Mouse (Mus musculus) c-Kit-positive CD71-negative TER-119-negative erythroid progenitor cells, embryonic 14.5 days (primary cell): ENCODE results near the gene Rps15.

ENCODE experiments used
- DNase-seq: peaks from one replicate; pipeline ENCODE4 v3.0.0-alpha.2; 2013; ENCODE audit warnings: low read depth

Rps15 gene

GRCm38 (mm10) chr10:80316359-80316781 is 24.1 kb downstream of the Rps15 start:
- DNase-seq = no peak

DNA sequence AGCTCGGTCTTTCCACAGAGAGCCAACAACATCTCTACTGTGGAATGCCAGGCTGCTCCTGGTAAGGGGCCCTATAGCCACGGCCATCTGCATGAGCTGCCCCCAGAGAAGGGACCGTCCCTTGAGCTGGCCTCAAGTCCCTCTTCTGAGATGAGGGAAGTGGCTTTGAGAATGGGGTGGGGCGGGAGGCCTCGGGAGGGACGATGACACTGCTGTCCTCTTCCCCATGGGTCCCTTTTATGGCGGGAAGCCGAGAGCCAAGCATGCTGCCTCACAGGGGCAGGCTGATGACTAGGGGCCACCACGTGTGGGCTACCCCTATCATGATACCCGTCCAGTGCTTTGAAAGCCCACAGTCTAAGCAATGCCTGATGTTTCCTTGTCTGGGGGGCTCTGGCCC is 24.8 kb downstream of the Rps15 start:
- no peak for DNase-seq

GRCm38 (mm10) chr10:80320340-80320760 is 28.1 kb downstream of the Rps15 start, which contains the start of gene 2310011J03Rik:
Gene 2310011J03Rik (minus strand): TSS chr10:80320537.
- DNase-seq = peak; percentile 85

DNA sequence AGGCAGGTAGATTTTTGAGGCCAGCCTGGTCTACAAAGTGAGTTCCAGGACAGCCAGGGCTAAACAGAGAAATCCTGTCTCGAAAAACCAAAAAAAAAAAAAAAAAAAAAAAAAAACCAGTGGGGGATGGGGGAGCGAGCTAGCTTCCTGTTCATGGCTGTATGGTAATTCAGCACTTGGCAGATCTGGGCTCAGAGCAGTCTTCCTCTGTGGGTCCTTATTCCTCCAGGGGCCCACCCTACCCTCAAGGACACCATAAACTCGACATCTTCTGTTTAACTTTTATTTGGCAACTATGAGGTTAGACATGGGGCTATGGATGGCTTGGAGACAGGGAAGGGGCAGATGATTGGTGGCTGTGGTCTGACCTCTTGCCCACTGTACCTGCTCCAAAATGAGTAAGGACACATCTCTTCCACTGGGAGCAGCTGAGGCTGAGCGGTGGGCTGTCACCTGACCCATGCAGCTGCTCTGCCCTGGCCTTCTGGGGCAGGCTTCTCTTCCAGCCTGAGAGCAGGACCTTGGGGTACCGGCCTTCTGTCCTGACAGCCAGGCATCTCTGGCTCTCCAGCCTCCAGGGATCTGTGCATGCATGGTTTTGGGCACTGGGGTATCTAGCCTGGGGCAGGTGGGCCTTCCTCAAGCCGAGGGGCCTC is 28.9 kb downstream of the Rps15 start:
- DNase-seq = no peak

DNA sequence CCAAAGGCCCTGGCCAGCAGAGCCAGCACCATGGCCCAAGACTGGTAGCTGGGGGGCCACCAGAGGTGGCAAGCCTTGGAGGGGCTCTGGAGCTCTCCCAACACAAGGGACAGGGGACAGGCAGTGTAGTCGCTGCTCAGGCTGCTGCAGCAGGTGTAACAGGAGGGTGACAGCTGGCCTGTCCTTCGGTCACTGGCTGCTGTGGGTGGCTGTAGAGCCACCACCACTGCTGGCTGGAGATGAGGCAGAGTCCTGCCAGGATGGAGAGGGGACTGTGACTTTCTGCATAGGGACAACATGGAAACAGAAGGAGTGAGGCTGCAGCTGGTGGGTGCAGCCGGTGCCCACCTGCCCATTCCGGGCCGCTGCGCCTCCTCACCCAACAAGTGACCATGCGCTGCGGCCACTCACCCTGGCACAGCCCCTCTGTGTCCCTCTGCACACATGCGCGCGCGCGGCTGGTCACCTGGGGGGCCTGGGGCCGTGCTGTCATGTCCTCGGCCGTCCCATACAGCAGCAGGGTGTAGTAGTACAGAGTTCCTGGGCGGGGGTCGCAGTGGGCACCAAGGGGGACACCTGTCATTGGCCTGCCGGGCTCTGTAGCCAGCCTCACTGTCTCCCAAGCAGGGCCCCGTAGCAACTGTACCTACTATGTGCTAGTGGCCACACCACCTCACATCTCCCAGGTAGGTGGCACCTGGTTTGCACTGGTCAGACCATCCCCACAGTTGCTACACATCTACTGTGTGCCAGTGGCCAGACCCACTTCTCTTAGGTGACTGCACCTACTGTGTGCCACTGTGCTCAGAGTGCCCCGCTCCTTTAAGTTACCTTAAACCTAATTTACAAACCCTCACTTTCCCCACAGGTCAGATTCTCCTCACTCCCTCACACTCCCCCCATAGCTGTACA is 29.7 kb downstream of the Rps15 start:
- DNase-seq = no peak

DNA sequence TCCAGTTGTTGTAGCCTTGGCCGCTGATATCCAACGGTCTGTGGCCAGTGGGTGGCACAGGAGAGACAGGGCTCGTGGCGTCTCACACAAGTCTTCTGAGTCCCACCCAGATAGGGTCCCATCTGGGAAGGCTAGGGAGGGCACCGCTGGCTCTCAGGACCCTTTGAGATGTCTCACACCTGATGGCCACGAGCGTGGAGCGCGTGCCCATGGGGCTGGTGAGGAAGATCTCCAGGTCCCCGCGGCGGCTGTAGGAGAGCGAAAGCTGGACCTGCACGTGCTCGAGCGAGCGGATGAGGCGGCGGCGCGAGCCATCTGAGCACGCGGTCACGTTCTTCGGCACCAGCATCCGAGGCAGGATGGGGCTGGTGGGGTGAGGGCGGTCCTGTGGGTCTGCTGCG is 30.6 kb downstream of the Rps15 start:
- DNase-seq = no peak

DNA sequence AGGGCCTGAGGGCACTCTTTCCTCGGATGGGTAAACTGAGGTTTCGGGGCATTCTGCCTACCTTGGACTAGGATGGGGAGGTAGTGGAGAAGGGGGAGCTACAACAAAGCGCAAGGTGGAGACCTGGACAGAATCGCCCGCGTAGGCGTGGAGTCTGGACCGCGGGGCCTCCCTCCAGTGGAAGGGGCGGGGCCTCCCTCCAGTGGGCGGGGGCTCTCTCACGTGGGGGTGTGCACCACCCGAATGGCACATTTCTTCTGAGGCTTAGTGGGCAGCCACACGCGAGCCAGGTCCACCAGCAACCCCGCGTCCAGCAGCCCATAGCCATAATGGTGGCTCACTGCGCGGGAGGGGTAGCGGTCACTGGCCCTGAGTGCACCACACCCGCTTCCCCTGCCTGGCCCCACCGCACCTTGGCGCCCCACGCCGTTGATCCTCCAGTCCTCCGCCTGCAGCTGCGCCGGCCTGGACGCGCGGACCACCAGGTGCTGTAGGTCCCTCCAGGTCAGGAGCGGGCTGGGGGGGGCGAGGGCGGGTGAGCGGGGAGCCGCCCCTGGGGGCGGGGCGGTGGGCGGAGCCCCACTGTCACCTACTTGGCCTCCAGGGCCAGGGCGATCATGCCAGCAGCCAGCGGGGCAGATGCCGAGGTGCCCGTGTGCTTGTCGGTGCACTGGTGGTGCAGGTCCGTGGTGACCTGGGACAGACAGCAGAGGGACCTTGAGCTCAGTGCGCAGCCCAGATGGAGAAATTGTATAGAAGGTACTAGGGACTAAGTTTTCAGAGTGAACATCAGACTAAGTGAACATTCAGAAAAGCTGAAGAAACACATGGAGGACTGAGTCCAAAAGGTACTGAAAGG is 31.2 kb downstream of the Rps15 start:
- DNase-seq = no peak

DNA sequence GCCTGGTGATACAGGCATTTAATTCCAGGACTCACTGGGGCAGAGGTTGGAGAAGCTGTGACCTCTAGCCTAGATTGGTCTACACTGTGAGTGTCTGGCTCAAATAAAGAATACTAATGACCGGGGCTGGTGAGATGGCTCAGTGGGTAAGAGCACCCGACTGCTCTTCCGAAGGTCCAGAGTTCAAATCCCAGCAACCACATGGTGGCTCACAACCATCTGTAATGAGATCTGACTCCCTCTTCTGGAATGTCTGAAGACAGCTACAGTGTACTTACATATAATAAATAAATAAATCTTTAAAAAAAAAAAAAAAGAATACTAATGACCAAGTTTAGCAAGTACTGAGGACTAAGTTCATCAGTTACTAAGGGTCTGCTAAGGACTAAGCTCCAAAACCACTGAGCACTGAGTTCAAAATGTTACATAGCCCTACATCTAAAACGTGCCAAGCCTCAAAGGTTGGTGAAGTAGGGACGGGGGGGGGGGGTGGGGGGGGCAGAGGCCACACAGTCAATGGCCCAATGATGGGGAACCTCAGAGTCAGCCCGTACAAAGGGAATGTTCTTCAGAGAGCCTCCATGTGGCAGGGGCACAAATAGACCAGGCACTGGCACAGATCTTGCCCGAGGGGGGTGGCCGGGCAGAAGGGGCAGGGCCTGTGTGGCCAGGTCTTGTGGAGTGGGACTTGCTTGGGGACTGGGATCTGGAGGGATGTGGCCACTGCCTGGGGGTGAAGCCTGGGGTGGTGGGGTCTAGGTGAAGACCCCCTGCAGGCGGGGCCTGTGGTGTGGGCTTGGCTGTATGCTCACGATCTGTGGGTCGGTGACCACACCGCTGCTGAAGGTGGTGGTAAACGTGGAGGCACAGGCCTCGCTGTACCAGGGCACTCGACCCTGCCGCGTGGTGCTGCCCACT is 32.1 kb downstream of the Rps15 start:
- no peak for DNase-seq

GRCm38 (mm10) chr10:80325045-80325444 is 32.8 kb downstream of the Rps15 start:
- DNase-seq = no peak

DNA sequence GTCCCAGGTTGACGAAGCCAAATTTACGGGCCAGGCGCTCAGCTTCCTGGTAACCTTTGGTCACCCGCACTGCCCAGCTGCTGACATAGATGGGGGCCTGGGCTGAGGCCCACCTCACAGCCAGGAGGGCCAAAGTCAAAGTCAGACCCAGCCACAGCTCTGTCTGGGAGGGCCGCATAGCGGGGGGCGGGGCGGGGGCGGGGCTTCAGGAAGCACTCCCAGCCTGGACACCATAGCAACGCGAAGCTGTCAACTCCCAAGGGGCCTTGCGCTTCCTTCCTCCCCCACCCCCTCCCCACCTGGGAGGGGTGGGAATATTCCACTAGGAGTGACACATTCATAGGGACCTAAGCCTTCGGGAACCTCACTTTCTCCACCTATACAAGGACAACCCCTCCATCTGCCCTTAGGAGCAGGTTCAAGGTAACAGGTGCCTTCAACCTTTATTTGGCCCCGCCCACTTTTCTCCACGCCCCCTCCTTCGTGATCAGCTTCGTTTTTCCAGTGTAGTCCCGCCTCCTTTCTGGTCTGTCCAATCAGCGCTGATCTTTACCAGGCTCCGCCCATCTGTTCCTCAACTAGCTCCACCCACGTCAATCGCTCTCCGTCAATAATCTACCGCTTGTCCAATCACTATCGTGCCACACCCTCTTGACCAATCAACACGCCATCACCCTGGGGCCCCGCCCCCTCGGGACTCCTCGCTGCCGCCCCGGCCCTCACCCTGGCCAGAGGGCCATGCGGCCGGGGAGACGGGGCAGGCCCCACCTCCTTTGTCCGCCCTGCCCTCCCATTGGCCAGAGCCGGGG is 37.2 kb downstream of the Rps15 start, which contains the start of the genes Pcsk4 and Reep6:
Gene Pcsk4 (minus strand): TSS at position 226 of the 809 bp plus-strand sequence.
Gene Reep6 (plus strand): TSS at position 681 of the 809 bp plus-strand sequence.
- DNase-seq = peak; percentile 95

GRCm38 (mm10) chr10:80330084-80330483 is 37.8 kb downstream of the Rps15 start:
- no peak for DNase-seq

DNA sequence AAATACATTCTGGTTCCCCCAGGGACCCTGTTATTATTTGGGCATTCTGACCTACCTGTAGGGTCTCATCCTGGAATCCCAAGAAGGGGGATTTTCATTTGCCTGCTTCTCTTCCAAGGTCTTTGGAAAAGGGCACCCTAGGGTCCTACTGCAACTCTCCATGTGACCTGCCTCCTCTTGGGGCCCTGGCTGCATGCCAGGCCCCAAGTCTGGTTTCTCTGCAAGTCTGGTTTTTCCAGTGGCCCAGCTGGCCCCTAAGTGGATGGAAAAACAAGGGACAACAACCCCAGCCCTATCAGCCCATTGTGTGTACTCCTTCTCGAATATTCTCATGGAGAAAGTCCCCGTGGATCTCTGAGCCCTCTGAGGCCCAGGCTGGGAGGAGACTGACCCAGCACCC is 38.6 kb downstream of the Rps15 start:
- DNase-seq = no peak

DNA sequence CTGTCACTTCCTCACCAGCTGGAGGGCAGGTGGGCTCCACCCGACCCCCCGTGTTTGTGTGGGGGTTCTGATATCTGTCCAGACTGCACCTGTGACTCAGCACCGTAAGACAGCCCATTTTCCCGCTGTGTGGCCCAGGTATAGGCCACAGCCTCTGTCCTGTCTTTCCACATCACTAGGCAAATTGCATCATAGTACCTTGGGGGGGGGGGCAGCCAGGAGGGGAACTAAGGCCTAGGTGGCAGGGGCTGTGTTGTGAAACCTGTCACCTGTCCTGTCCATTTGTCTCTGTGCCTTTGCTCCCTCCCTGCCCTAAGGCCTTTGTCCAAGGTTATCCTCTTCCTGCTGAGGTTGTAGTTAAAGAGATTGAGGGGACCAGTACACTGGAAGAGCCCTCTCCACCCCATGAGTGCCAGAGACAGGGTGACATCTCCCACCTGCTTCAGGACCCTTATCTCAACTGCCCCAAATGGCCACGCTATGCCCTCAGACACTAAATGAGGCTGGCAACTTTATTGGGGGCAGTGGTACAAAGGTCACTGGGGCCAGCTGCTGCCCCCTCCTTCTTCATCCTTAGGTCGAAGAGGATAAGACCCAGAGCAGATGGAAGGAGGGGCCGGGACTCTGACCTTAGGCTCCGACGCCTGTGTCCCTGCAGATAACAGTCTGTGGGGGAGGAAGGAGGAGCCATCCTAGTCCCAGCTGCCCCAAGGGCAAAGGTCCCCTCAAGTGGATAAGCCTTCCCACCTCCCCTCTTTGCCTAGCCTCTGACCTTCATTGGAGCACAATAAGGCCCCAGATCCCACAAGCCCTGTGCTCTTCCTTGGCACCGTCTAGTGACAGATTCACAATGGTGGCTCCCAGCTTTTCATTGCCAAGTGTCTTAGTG is 39.6 kb downstream of the Rps15 start:
- DNase-seq = no peak

- no peak for DNase-seq
These were observed 40.3 kb downstream of the Rps15 start for GRCm38 (mm10) chr10:80332525-80332989.

- DNase-seq = no peak
These were observed 44.0 kb downstream of the Rps15 start for GRCm38 (mm10) chr10:80336263-80336662.

DNA sequence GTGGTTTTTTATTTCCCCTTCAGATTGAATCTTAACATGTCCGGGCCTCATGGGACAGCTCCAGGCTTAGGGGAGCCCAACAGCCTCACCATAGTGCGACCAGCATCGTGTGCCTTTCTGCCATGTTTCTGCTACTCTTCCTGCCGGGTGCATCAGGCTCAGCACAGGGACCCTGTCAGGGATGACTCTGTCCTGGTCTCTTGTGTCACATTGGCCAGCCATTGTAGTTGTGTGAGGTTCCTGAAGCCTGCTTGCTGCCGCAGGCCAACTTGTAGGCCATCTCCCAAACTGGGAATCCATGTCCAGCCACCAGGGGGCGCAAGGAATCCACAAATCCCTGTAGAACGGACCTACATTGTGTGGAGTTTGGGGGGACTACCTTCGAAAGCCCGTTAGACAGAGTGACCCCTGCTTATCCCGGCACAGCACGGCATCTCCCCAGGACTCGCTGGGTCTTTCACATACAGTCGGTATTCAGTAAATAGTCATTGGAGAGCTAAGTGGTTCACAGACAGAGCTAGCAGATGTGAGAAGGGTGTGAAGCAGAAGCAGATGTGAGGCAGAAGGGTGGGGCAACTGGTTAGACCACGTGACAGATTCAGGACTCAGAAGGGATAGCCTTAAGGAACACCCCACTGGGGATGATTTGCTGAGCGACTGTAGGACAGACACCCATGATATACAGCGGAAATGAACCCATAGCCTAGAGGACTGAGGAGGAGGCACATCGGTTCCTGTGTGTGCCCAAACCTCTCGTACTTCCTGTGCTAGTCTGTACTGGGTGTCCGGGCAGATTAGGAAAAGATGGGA is 47.9 kb downstream of the Rps15 start:
- peak; percentile 88 for DNase-seq

- no peak for DNase-seq
These were observed 48.8 kb downstream of the Rps15 start for GRCm38 (mm10) chr10:80341026-80341425.
